Mouse (Mus musculus) gastrocnemius, postnatal 25 days (tissue): ENCODE measurements around the gene Ewsr1. TPM values are rescaled to one million over a fixed set of nuclear protein-coding genes. Genes with fewer than 3 reads are reported as not detected.

ENCODE experiments used
- microRNA-seq, 2 experiments: library from miRNA; unstranded; fragments of <30 nt; microRNA quantifications; one replicate each; pipeline ENCODE4 v1.2.0; 2021; ENCODE audit warnings: borderline replicate concordance in 2 of 2
- total RNA-seq, 2 experiments: library from RNA; stranded (reverse); gene quantifications; 1 replicate in 1 of 2; 2 replicates in 1 of 2; pipeline ENCODE4 v1.2.3; 2021

Gene Ewsr1
- total RNA-seq, 2 experiments from 2014 or later = 69.3 to 82.6 TPM

Small RNA genes lying within 50 kb of the gene (microRNA-seq; reads per million reads assigned to microRNA genes)
- gene Gm47296 = 0 reads per million in 2 experiments

Other genes with a start within 250 kb of the Ewsr1 start
- gene Nf2, start 249.7 kb downstream of the Ewsr1 start, total RNA-seq = 10 to 100 TPM; 42.0 to 46.6 TPM
- 1 to 10 TPM in 1 of 2 experiments, under 1 TPM in 1; 0.64 to 1.1 TPM for gene Nipsnap1, start 225.3 kb downstream of the Ewsr1 start, total RNA-seq
- gene Thoc5, start 203.9 kb downstream of the Ewsr1 start, total RNA-seq = 10 to 100 TPM; 11.7 to 14.5 TPM
- not detected for gene Nefh, start 151.2 kb downstream of the Ewsr1 start, total RNA-seq
- 10 to 100 TPM; 31.0 to 36.4 TPM for gene Ap1b1, start 112.4 kb downstream of the Ewsr1 start, total RNA-seq
- gene Rasl10a, start 41.1 kb downstream of the Ewsr1 start, total RNA-seq = not detected
- gene Gas2l1, start 33.9 kb downstream of the Ewsr1 start, total RNA-seq = 1 to 10 TPM; 6.0 to 9.4 TPM
- 10 to 100 TPM; 19.3 to 24.1 TPM for gene Rhbdd3, start 340 bp downstream of the Ewsr1 start, total RNA-seq
- gene Emid1, start 53.0 kb upstream of the Ewsr1 start, total RNA-seq = 10 to 100 TPM in 1 of 2 experiments, 1 to 10 TPM in 1; 9.4 to 15.4 TPM
- gene Kremen1, start 162.3 kb upstream of the Ewsr1 start, total RNA-seq = 10 to 100 TPM; 35.0 to 47.6 TPM